Mouse (Mus musculus): ENCODE results near the gene Shroom2.

DNA sequence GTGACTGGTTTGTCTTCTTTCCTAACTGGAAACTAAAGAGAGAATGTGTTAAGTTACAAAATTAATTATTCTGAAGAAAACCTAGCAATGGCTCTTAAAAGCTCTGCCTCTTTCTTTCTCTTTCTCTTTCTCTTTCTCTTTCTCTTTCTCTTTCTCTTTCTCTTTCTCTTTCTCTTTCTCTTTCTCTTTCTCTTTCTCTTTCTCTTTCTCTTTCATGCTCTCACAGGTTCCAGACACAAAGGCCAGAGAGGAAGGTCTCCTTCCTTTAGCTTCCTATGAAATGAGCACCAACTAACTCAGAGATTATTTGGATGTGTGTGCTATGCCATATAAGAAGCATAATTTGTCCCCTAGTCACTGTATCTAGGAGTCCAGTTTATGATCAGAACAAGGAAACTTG lies 36.1 kb upstream of the Shroom2 start:
- TF ChIP-seq POLR2A (IDR thresholded peaks at IDR 0.05; ENCODE audit: extremely low read depth, insufficient read depth, low read length) = no peak
- no peak for TF ChIP-seq CTCF (IDR thresholded peaks at IDR 0.05; ENCODE audit: extremely low read depth, insufficient read depth, low read length)

Measured in cortical plate, adult 2 months (tissue).